Mouse (Mus musculus): ENCODE measurements around the gene Rcn3.

GRCm38 (mm10) chr7:45125144-45125600 lies 33.2 kb upstream of the Rcn3 start:
- no peak for TF ChIP-seq CTCF (IDR thresholded peaks at IDR 0.05; ENCODE audit: control insufficient read depth, insufficient read depth, insufficient read length)
- no peak for TF ChIP-seq USF1 (IDR thresholded peaks at IDR 0.05; ENCODE audit: low read depth)
- no peak for TF ChIP-seq CEBPB (IDR thresholded peaks at IDR 0.05; ENCODE audit: low read depth)
- no peak for TF ChIP-seq MYOG (IDR thresholded peaks at IDR 0.05; ENCODE audit: control insufficient read depth, extremely low read depth, insufficient read length)
- no peak for TF ChIP-seq MYOD1 (IDR thresholded peaks at IDR 0.05; ENCODE audit: control insufficient read depth, insufficient read length, low read depth)
- TF ChIP-seq MAX (IDR thresholded peaks at IDR 0.05) = no peak
- TF ChIP-seq FOSL1 (IDR thresholded peaks at IDR 0.05; ENCODE audit: insufficient read depth, low read length, poor library complexity, severe bottlenecking) = no peak
